Mouse (Mus musculus): ENCODE results near the gene Lins1.

Lins1 gene

GRCm38 (mm10) chr7:66689620-66690360 lies at the start of gene Lins1:
Gene Lins1 (plus strand): TSS chr7:66689889.
- peak; percentile 97 for DNase-seq (ENCODE audit: extremely low read depth, low read depth)

GRCm38 (mm10) chr7:66645736-66646135 lies 44.0 kb upstream of the Lins1 start:
- no peak for DNase-seq (ENCODE audit: extremely low read depth, low read depth)

GRCm38 (mm10) chr7:66649181-66649580 lies 40.5 kb upstream of the Lins1 start:
- DNase-seq (ENCODE audit: extremely low read depth, low read depth): peak; percentile 26

- DNase-seq (ENCODE audit: extremely low read depth, low read depth): no peak
Observed at GRCm38 (mm10) chr7:66650883-66651282, 38.8 kb upstream of the Lins1 start.

- peak; percentile 45 for DNase-seq (ENCODE audit: extremely low read depth, low read depth)
Observed at GRCm38 (mm10) chr7:66652216-66652615, 37.5 kb upstream of the Lins1 start.

- DNase-seq (ENCODE audit: extremely low read depth, low read depth): no peak
Observed at GRCm38 (mm10) chr7:66653596-66653995, 36.1 kb upstream of the Lins1 start.

- DNase-seq (ENCODE audit: extremely low read depth, low read depth): no peak
Observed at GRCm38 (mm10) chr7:66655471-66655870, 34.2 kb upstream of the Lins1 start.

GRCm38 (mm10) chr7:66660291-66660690 lies 29.4 kb upstream of the Lins1 start:
- DNase-seq (ENCODE audit: extremely low read depth, low read depth): no peak

- DNase-seq (ENCODE audit: extremely low read depth, low read depth): no peak
Observed at GRCm38 (mm10) chr7:66660972-66661371, 28.7 kb upstream of the Lins1 start.

- peak; percentile 43 for DNase-seq (ENCODE audit: extremely low read depth, low read depth)
Observed at GRCm38 (mm10) chr7:66661572-66661971, 28.1 kb upstream of the Lins1 start.

GRCm38 (mm10) chr7:66663548-66663947 lies 26.1 kb upstream of the Lins1 start:
- no peak for DNase-seq (ENCODE audit: extremely low read depth, low read depth)

GRCm38 (mm10) chr7:66667064-66667463 lies 22.6 kb upstream of the Lins1 start:
- DNase-seq (ENCODE audit: extremely low read depth, low read depth): peak; percentile 26

- no peak for DNase-seq (ENCODE audit: extremely low read depth, low read depth)
Observed at GRCm38 (mm10) chr7:66675800-66676199, 13.9 kb upstream of the Lins1 start.

GRCm38 (mm10) chr7:66682119-66682863 lies 7.4 kb upstream of the Lins1 start:
- no peak for DNase-seq (ENCODE audit: extremely low read depth, low read depth)

GRCm38 (mm10) chr7:66688721-66689120 lies 968 bp upstream of the Lins1 start:
- no peak for DNase-seq (ENCODE audit: extremely low read depth, low read depth)

- DNase-seq (ENCODE audit: extremely low read depth, low read depth): no peak
Observed at GRCm38 (mm10) chr7:66689294-66689619, 432 bp upstream of the Lins1 start, which contains the start of gene Asb7. Gene Asb7 (minus strand): TSS chr7:66689596.

- DNase-seq (ENCODE audit: extremely low read depth, low read depth): no peak
Observed at GRCm38 (mm10) chr7:66694467-66694866, 4.8 kb downstream of the Lins1 start.

- DNase-seq (ENCODE audit: extremely low read depth, low read depth): no peak
Observed at GRCm38 (mm10) chr7:66702721-66703120, 13.0 kb downstream of the Lins1 start.

GRCm38 (mm10) chr7:66704631-66705030 lies 14.9 kb downstream of the Lins1 start:
- DNase-seq (ENCODE audit: extremely low read depth, low read depth): no peak

GRCm38 (mm10) chr7:66711166-66711565 lies 21.5 kb downstream of the Lins1 start:
- DNase-seq (ENCODE audit: extremely low read depth, low read depth): no peak

- no peak for DNase-seq (ENCODE audit: extremely low read depth, low read depth)
Observed at GRCm38 (mm10) chr7:66724514-66724913, 34.8 kb downstream of the Lins1 start.

GRCm38 (mm10) chr7:66724954-66725353 lies 35.3 kb downstream of the Lins1 start:
- DNase-seq (ENCODE audit: extremely low read depth, low read depth): no peak

GRCm38 (mm10) chr7:66728072-66728471 lies 38.4 kb downstream of the Lins1 start:
- DNase-seq (ENCODE audit: extremely low read depth, low read depth): no peak

Data from MEL-GATA-1-ER (cell line).